Mouse (Mus musculus) fat pad, adult 2 months (tissue): ENCODE data around the gene Opcml.

Experiments used
- DNase-seq: peaks from one replicate; pipeline ENCODE4 v3.0.0-alpha.2; 2011; ENCODE audit warnings: low read depth, low spot score; ENCODE audit errors: extremely low read depth

Gene Opcml

DNA sequence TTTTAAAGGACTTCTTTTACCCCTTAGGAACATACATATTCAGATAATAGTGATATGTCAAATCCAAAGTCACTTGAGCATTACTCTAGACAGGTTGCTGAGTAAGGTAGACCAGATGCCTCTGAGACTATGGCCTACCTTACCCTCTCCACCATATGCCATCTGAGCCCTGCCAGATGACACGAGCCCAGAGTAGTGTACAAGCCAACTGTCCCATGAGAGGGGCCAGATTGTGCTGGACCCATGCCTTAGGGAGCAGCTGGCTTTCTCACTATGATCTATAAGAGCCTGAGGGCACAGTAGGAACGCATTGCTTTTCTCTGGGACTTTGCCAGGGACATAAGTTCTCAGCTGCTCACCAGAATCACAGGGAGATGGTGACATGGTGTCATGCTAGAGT is 899.6 kb downstream of the Opcml start:
- DNase-seq, result no peak

DNA sequence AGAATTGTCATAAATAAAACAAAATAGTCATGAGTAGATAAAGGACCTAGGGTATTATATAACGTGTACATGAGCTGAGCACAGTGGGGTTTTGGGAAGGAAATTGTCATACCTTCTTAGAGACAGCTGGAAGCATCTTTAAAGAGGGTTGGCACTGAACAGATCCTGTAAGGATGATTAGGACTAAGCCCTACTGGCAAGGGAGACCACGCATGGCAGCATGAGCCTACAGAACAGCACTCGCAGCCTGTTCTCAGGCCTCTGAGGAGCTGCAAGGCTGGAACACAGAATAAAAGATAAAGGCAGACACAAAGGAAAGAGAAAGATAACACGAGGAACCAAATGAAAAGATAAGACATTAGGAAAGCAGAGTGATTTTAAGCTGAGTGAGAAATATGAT is 915.2 kb downstream of the Opcml start:
- no peak for DNase-seq

DNA sequence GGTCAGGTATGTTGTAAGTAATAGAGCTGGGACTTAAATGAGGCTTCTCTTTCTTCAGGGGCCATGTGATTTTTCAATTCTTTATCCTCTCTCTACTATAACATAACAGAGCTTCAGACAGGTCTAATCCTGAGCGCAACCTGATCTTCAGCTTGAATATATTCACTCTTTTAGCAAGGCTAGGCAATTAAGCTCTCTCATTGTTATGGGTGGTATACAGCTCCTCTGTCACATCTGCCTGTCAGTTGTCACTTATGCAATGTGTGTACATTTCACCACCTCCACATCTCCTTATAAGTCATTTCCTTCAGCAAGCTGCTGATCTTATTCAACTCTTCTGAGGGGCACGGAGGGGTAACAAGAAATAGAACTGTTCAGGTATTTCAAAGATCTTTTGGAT is 924.0 kb downstream of the Opcml start:
- no peak for DNase-seq

DNA sequence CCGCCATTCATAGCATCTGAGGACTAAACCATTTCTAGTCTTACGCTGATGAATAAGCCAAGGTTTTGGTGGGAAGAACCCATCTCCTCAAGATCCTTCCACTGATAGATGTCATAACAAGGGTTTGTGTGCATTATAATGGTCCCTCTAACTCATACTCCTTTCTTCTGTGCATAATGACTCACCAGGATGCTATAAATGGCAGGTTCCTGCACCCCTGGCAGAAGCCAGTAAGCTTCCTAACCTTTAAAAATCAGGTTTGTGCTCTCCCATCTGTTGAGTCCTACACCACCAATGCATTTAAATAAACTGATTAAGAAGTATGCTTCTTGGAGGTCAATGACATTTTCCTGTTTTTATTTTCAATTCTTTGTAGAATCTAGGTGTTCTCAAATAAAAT is 929.6 kb downstream of the Opcml start:
- no peak for DNase-seq

DNA sequence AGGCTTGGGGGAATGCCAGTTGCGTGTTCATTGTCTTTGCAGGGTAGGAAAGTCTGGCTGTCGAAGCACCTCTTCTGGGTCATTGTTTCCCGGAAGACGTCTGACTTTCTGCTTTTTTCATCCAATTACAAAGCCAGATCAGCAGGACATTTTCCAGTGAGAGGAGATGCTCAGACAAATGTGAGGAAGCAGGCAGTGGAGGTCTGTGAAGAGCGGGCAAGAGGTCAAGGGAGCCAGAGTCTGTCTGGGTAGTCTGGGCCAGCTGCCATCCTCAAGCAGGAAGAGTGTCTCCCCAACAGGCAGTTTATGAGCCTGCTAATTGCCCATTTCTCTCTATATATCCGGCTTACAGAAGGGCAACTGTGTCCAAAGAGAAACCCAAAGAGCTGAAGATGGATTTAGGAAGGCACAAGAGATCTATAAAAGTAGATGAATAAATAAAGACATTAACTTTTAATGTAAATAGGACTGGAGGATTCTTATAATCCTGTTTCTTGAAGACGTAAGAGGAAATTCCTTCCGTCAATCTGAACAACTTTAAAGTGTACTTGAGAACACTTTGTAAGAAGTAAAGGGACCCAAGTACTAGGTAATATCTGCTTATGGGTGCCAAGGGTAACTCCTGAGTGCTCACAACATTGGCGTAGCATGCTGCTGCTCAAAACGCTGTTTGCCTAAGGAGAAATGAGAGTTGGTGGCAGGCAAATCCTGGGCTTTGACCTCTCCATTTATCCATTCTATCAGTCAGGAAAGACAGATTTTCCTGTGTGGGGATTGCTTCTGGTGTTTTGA is 941.4 kb downstream of the Opcml start:
- DNase-seq, result no peak

DNA sequence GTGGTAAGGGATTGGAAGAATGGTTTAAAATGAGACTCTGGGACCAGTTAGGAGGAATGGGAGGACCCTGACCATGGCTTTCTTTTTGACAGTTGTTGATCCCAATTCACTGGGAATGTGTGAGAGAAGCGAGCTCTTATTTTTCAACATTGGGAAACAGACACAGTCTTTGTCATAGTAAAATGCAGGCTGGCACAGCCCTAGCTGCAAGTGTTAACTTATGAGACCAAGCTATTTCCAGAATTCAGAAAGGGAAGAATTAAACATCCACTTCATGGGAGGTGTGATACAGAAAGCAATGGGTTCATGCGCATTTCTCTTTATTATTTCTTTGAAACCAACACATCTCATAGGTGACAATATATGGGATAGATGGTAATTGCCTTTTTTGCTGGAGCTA is 947.4 kb downstream of the Opcml start:
- no peak for DNase-seq

DNA sequence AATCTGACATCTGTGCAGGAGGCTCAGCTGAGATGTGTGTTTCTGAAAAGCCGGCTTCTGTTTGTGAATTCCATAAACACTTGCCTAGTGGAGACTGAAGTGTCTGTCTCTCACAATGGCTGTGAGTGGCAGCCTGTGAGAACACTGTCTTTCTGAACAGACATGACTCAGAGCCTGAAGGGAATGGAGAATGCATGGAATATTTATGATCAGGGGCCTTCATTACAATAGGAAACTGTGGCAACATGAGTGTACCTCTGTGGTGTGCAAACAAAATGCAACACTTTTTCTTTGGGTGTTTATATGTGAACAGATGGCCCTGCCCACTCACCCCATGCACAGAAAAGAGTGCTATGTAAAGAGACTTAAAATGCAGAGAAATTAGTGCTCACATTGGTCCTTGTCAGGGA is 947.9 kb downstream of the Opcml start:
- no peak for DNase-seq

DNA sequence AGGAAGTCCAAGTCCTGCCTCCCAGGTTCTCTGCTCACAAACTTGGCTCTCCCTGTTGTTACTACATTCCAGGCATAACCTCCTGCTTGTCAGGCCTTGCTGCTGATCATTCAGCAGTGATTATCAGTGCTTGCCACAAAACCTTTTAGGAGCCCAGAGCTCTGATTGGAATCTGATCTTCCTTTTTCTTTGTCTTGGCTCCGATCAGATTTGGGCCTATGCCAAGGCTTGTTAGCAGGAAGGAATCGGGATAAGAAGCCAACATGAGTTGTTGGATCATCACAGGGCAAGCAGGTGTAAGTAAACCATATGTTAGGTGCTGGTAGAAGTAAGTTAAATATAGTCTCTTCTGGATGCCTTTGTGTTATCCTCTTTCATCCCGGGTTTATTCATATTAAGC is 954.2 kb downstream of the Opcml start:
- peak; percentile 37 for DNase-seq

DNA sequence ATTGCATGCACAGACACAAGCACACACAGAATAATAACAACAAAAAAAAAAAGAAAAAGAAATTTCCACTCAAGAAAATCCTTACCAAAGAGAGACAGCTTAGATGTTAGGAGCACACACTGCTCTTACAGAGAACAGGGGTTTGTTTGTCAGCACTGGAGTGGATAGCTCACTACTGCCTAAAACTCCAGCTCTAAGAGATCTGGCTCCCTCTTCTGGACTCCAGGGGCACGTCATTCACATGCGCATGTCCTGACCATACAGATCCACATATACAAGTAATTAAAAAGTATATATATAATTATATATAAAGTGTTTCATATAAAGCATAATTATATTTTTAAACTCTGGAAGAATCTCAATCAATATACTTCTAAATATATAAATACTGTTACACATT is 958.3 kb downstream of the Opcml start:
- no peak for DNase-seq

DNA sequence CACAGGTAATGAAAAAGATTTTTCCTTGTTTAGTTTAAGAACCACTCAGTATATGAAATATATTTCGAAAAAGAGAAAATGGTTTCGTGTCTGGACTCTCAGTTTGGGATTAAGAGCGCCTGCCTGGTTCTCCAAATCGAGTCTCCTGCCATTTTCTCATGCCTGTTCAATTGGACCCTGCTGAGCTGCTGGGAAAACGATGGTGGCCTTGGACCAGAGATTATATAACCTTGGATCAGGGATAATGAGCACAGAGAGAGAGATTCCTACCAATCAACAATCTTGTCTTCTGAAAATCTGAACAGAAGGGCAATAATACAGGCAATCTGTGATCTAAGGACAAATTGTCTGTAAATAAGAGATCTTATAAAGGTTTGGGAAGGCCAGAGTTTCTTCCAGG is 962.3 kb downstream of the Opcml start:
- DNase-seq, result no peak

DNA sequence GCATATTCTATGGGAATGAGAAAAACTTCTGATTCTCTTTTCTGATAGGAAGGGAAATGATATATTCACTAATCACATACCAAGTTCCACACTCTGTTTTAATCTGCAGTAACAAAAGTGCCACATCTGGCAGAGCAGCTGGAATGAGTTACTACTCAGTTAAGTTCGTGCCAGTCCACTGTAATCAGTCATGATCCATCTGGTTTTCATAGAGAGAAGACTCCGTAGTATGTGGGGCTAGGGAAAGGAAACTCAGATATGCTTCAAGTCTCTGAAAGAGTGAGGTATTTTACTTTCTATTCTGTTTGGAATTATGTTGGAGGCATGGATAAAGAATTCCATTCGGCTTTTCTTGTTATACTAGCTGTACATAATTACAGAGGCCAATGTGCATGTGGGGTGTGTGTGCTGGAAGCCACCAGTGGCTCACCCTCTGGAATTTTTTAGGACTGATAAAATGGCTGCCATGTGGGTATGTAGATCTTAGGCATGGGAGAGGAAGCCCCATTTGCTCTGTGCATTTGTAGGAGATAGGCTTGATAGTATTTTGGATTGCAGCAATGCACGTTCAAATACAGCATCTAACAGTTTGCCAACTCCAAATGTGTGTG is 966.4 kb downstream of the Opcml start:
- DNase-seq, result no peak

DNA sequence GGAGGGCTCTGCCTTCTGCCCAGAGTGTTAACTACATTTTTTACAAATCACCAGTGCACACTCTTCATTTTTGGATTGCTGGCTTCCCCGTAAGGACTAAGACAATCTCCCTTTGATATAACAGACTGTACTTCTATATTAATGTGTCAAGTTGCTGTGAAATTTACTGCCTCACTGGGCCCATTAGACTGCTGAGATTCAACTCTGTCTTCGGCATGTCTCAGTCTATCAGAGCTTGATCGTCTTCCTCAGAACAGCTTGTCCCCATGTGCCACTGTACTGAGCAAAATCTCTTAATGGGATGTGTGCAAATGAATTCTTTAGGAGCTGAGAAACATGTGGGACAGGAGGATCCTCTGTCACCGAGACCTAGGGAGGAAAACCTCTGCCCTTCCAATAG is 970.9 kb downstream of the Opcml start:
- no peak for DNase-seq

DNA sequence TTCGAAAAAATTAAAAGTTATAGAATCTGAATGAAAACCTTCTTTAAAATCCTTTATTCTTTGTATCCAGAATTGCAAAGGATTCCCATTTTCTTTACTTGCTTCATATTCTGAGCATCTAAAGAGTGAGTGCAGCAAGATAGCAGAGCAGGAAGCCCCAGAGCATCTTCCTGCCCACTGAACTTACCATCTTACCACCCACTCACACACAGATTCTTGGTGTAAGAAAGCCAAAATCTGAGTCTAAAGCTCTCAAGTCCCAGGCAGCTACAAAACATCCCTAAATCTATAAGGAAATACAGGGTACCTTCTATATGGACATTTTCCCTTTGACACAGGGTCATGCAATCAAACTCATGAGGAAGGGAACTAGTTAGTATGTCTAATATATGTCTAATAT is 973.6 kb downstream of the Opcml start:
- DNase-seq, result no peak

DNA sequence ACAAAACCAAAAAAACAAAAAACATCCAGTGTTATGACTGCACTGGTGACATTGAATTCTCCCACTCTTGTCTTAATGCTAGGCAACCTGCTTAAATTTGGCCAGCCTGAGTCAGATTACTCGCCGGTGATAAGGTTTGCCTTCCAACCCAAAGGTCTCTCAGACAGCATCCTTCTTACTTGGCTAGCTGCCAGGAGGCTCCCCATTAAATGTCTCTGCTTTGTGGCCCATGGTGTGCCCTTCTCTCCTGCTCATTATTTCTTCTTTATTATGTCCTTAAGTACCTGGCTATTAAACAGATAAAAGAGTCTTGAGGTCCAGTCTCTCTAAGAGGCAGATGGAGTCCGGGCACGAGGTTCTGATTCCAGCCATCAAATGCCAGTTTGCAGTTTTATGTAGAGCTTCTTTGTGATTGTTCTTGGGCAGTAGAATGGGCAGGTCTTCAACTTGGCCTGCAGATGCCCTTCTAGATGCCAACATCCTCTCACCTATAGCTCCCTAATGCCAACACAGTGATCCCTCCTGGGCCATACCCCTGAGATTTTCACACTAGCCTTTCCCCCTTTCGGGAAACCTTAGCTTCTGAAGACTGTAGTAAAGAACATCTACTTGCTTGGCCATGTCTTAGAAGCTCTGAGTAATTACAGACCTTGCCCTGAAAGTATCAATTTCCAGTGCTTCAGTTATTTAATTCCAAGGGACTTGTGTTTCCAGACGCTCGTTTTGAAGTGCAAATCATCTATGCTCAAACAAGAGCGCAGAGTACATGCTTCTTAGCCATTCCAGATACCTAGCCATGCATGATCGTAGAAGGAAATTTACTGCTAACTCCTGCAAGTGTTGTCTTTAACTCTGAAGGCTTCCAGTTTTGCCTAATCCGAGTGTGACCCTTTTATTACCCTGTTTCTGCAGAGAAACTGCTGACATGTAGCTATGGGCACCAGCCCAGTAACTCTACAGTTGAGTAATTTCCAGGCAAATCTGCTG is 986.2 kb downstream of the Opcml start:
- DNase-seq, result no peak

DNA sequence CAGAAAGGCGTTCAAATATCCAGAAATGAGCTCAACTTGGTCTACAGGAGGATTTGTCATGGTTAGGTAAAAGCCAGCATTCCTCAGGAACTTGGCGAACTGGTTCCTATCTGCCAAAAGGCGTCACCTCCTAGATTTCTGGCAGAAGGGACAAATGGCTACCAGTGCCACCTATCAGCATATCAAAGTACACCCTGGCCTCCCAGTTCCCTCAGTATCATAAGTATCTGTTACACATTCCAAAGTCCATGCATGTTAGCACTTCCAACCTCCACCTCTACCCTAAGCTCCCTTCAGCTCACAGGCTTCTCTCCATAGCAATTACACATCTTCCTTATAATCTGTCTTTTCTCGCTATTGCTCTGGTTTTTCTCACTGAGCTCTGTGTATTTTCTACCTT is 993.3 kb downstream of the Opcml start:
- no peak for DNase-seq

DNA sequence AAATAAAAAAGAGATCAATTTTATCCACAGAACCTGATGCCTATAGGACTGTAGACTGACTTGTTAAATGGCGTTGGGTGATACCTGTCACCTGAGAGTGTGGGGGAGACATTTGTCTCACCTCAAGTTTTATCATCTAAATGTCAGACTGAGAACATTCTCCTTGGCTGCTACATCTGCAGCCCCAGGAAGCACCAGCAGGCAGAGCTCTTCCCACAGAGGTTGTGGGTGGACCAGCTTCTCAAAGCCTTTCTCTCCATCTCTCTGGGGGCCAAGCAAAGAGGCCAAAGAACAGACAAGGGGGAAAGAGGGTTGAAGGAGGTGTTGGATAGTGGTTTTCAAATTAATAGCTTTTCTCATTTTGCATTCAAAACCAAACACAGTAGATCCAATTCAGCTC is 998.9 kb downstream of the Opcml start:
- no peak for DNase-seq

DNA sequence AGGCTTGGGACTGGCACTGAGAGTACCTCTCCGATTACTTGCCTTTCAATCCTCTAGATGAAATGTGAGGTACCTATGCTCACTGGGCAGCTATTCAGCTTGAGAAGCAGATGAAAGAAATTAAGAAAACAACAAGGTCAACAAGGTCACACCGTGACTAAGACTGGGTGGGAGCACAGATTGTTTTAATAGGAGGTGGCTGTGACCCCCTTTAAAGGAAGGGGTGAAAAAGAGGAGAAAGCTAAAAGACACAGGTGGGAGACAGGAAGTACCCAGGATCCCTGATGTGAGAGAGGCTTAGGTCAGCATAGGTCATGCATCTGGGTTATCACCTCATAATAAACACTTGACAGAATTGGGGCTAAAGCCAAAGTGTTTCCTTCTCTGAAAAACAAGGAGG is 1009.5 kb downstream of the Opcml start:
- no peak for DNase-seq

DNA sequence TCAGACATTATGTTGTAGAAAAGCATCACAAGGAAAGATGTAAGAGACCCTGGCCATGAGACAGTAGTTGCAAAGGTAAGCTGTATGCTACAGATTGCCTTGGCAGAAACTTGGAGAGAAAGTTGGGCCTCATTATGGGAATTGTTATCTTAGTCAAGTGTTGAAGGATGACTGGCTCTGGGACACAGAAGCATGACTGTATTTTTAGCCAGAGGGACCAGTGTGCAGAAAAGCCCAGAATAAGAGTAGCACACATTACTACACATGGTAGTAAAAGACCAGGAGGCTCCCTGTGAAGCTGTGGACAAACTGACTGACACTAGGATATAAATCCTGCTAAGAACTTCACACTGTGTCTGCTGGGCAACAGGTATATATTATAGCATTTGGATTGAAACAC is 1016.1 kb downstream of the Opcml start:
- DNase-seq, result no peak

DNA sequence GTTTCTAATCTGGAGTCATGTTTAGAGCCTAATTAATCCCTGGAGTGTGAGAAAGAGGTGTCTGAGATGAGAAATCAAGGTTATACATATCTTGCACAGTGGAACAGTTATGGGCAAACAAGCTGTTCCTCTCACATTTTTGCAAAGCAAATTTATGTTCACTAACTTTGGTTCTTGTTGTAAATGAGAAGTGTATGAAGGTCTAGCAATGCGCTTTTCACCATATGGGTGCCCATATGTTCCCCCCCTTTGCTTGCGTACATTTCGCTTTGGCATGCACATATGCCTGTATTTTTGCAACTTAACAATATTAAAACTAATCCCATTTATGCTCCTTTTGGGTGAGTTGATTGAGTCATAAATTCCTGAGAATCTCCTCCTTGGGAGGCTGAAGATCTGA is 1031.5 kb downstream of the Opcml start:
- no peak for DNase-seq

DNA sequence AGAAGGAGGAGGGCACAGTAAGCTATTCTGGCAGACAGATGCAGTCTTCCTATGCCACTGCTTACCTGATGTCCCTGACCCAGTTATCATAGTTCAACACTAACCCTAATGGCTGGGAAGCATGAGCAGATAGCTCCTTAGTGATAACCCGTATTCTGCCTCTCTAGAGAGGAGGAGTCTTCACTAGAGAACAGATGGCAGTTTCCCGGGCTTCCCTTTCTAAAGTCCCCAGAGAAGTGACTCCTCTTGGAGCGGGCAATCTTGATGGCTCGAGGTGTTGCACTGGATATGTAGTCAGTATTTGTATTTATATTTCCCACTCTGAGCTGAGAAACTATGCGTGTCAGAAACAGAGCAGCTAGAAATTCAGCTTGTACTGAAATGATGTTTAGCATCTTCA is 1031.9 kb downstream of the Opcml start:
- no peak for DNase-seq

DNA sequence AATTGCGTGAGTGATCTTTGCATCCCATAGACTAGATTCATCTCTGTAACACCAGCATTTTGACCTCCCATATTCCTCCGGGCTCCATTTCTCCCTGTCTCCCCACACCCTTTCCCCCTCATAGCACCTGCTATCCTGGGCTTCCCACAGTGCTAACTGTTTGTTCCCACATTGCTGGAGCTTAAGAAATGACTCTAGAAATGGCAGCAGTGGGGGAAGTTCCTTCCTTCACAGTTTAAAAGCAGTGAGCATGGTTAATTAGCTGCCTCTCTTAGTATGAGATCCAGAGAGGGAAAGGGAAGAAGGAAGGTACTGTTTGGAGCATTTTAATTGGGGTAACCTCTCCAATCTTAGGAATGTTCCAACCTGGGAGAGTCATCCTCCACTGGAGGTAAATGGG is 1035.2 kb downstream of the Opcml start:
- no peak for DNase-seq
